Mouse (Mus musculus): Measurements from ENCODE around the gene Cbfa2t3. TPM values are rescaled to one million over a fixed set of nuclear protein-coding genes. Genes with fewer than 3 reads are reported as not detected.
"Not testable (repeated sequence)": the region's sequence is repeated elsewhere in the genome, so short reads cannot be mapped to it uniquely, and the experiment has no call there.

The Cbfa2t3 gene
- polyA plus RNA-seq, 1 experiment from 2014 or later: 15.0 TPM

DNA sequence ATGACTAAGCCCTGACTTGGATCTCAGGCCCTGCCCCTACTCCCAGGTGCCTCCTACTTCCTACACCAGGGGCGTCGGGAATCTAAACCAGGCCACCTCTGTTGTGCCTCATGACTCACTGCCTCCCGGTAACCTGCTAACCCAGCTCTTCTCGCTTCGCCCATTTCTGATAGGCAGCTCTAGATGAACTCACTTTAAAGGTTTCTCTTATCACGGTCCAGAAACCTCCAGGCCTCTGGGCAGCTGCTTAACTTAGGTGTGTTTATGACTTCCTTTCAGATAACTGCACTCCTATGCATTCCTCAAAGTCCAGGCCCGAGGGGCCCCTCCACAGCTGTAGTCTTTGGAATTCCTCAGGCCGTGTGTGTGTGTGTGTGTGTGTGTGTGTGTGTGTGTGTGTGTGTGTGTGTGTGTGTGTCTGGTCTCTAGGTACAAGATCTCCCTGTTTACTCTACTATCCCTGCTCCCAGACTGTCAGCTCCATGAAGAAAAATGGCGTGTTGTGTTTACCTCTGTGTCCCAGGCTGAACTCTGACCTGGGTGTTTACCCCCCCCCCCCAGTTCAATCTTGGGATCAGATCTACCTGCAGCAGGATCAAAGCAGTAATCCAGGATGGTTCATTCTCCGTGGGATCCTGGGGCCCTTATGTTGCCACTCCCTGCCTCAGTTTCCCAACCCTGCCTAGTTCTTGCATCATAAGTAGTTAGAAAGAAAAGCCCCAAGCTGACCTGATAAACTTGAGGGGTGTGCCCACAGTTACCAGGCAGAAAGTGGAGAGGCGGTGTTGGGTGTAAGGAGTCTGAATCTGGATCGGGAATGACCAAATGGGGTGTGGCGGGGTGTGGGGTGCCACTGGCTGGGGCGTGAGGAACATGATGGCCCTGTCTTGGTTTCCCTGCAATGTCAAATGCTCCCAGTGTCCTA is 62.8 kb downstream of the Cbfa2t3 start:
- no peak overlapping the region for H3K9ac ChIP-seq (replicated peaks; ENCODE audit: low read depth)
- no peak for TF ChIP-seq CTCF (IDR thresholded peaks at IDR 0.05)
- TF ChIP-seq EP300 (IDR thresholded peaks at IDR 0.05): peak; percentile 65
- H3K9me3 ChIP-seq (ENCODE audit: low read length): no peaks in the 10 kb centered on the region
- H3K4me2 ChIP-seq (replicated peaks; ENCODE audit: low read depth, low read length): no peak overlapping the region
- H3K4me1 ChIP-seq (ENCODE audit: insufficient read depth, low read depth, low read length): peaks cover 12% of the 10 kb centered on the region; the same call in 1 of the 2 replicates
- peak; percentile 68 for DNase-seq (ENCODE audit: low spot score)
- no peak overlapping the region for H3K4me3 ChIP-seq (ENCODE audit: low read depth, low read length)
- peak overlapping the region; percentile 26 for H3K27ac ChIP-seq (ENCODE audit: low read length)
- peak; percentile 74 for ATAC-seq
- H3K27me3 ChIP-seq (replicated peaks; ENCODE audit: insufficient read depth, low read length): no peaks in the 10 kb centered on the region
- WGBS: 42% methylated on average over 14 of the region's 14 CpGs
- H3K36me3 ChIP-seq (ENCODE audit: insufficient read depth, low read length): peaks cover 12% of the 10 kb centered on the region; the same call in 1 of the 2 replicates

DNA sequence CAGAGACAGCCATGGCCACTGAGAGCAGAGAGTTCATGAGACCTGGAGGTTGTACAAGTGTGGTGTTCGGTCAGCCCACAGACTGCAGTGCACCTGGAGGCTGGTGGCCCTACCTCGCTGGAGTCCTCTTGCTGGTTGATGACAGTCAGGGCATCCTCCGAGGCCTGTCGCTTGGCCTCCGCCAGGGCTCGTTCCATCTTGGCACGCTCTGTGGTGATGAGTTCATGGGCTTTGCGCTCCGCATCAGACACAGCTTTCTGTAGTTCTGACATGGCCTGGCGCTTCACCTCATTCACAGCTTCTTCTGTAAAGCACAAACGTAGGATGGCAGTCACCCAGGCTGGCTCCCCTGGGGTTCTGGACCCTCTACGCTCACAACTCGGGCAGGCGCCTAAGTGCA is 65.7 kb downstream of the Cbfa2t3 start:
- Histone ChIP-seq H3K4me2 (replicated peaks; ENCODE audit: low read depth, low read length) (no peak overlapping the region), H3K27me3 (replicated peaks; ENCODE audit: insufficient read depth, low read length) (no peaks in the 10 kb centered on the region), H3K27ac (ENCODE audit: low read length) (no peak overlapping the region), H3K9me3 (ENCODE audit: low read length) (no peaks in the 10 kb centered on the region), H3K4me3 (ENCODE audit: low read depth, low read length) (no peak overlapping the region), H3K4me1 (ENCODE audit: insufficient read depth, low read depth, low read length) (no peaks in the 10 kb centered on the region), H3K36me3 (ENCODE audit: insufficient read depth, low read length) (peaks cover 12% of the 10 kb centered on the region; the same call in 1 of the 2 replicates), H3K9ac (replicated peaks; ENCODE audit: low read depth) (no peak overlapping the region)
- WGBS: 89% methylated on average over 14 of the region's 14 CpGs
- ATAC-seq: no peak
- no peak for DNase-seq (ENCODE audit: low spot score)
- TF ChIP-seq CTCF (IDR thresholded peaks at IDR 0.05) (no peak), EP300 (IDR thresholded peaks at IDR 0.05) (no peak)

DNA sequence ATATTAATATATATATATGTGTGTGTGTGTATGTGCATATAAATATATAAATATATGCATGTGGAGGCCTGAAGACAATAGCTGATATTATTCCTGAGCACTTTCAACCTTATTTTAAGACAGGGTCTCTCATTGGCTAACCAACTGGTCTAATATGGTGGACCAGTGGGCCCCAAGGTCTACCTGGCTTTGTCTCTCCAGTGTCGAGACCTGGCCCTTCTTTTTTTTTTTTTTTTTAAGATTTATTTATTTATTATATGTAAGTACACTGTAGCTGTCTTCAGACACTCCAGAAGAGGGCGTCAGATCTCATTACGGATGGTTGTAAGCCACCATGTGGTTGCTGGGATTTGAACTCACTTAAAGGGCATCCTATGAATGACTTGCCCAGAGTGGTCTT is 66.8 kb downstream of the Cbfa2t3 start:
- peaks cover 12% of the 10 kb centered on the region; the same call in 1 of the 2 replicates for H3K36me3 ChIP-seq (ENCODE audit: insufficient read depth, low read length)
- ATAC-seq; H3K4me3 ChIP-seq (ENCODE audit: low read depth, low read length); H3K4me2 ChIP-seq (replicated peaks; ENCODE audit: low read depth, low read length); H3K27me3 ChIP-seq (replicated peaks; ENCODE audit: insufficient read depth, low read length); H3K9ac ChIP-seq (replicated peaks; ENCODE audit: low read depth); H3K4me1 ChIP-seq (ENCODE audit: insufficient read depth, low read depth, low read length); H3K9me3 ChIP-seq (ENCODE audit: low read length); DNase-seq (ENCODE audit: low spot score); H3K27ac ChIP-seq (ENCODE audit: low read length): not testable (repeated sequence)
- 71% methylated on average over 3 of the region's 3 CpGs for WGBS

DNA sequence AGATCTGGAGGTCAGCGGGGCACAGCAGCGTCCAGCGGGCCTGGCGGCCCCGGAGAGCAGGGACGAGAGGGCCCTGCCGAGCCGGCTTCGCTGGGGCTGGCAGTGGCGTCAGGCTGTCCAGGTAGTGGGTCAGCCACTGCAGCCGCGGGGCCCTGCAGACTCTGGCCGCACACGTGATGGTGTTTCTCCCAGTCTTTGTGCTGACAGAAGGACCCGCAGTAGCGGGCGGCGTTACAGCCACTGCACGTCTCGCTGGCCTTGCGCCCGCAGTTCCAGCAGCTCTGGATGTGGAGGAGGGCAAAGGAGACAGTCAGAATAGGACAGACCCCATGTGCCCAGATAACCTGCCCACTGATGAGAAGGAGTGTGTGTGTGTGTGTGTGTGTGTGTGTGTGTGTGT is 68.2 kb downstream of the Cbfa2t3 start:
- WGBS: 50% methylated on average over 22 of the region's 22 CpGs
- Histone ChIP-seq H3K9me3 (ENCODE audit: low read length) (no peaks in the 10 kb centered on the region), H3K9ac (replicated peaks; ENCODE audit: low read depth) (no peak overlapping the region), H3K4me2 (replicated peaks; ENCODE audit: low read depth, low read length) (no peak overlapping the region), H3K4me3 (ENCODE audit: low read depth, low read length) (no peak overlapping the region), H3K36me3 (ENCODE audit: insufficient read depth, low read length) (peaks cover 12% of the 10 kb centered on the region; the same call in 1 of the 2 replicates), H3K27ac (ENCODE audit: low read length) (no peak overlapping the region), H3K4me1 (ENCODE audit: insufficient read depth, low read depth, low read length) (no peaks in the 10 kb centered on the region), H3K27me3 (replicated peaks; ENCODE audit: insufficient read depth, low read length) (no peaks in the 10 kb centered on the region)
- peak; percentile 43 for ATAC-seq
- TF ChIP-seq CTCF (IDR thresholded peaks at IDR 0.05) (no peak), EP300 (IDR thresholded peaks at IDR 0.05) (no peak)
- no peak for DNase-seq (ENCODE audit: low spot score)

DNA sequence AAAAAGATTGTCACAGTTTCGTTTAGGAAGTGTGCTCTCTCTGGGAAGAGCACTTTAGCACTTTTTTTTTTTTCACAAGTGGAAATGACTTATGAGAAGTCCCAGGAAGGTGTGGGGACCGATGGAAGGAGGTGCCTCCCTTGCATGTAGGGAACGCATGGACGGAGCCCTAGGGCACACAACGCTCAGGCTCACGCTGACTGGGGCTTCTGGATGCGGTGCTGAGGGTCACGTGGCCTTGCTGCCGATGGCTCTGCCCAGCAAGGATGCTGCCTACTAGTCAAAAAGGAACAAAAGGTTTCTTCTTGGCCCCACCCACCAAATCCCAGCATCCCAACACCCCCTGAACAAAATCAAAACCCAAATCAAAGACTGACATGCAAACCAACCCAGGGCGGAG is 69.5 kb downstream of the Cbfa2t3 start:
- DNase-seq (ENCODE audit: low spot score) (no peak), ATAC-seq (no peak)
- Histone ChIP-seq H3K4me1 (ENCODE audit: insufficient read depth, low read depth, low read length) (no peaks in the 10 kb centered on the region), H3K9ac (replicated peaks; ENCODE audit: low read depth) (no peak overlapping the region), H3K27me3 (replicated peaks; ENCODE audit: insufficient read depth, low read length) (no peaks in the 10 kb centered on the region), H3K27ac (ENCODE audit: low read length) (no peak overlapping the region), H3K36me3 (ENCODE audit: insufficient read depth, low read length) (peaks cover 12% of the 10 kb centered on the region; the same call in 1 of the 2 replicates), H3K4me3 (ENCODE audit: low read depth, low read length) (no peak overlapping the region), H3K9me3 (ENCODE audit: low read length) (no peaks in the 10 kb centered on the region), H3K4me2 (replicated peaks; ENCODE audit: low read depth, low read length) (no peak overlapping the region)
- TF ChIP-seq CTCF (IDR thresholded peaks at IDR 0.05) (no peak), EP300 (IDR thresholded peaks at IDR 0.05) (no peak)
- WGBS: 55% methylated on average over 10 of the region's 10 CpGs

DNA sequence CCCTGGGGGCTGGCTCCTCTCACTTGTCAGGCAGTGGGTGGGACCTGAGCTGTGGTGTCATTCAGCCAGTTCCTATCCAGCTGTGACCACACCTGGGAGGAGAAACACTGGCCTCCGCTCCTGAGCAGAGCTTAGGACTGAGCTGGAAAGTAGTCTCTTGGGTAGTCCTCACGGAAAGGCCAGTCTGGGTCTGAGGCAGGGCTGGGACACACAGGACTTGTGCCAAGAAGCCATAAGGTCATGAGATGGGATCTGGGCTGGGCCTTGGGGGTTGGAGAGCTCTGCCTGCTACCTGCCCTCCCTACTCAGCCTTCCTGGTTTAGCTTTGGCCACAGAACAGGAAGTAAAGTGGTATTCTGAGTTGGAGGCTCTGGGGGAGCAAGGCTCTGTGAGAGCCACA is 72.0 kb downstream of the Cbfa2t3 start:
- Histone ChIP-seq H3K4me1 (ENCODE audit: insufficient read depth, low read depth, low read length) (no peaks in the 10 kb centered on the region), H3K4me3 (ENCODE audit: low read depth, low read length) (no peak overlapping the region), H3K27me3 (replicated peaks; ENCODE audit: insufficient read depth, low read length) (no peaks in the 10 kb centered on the region), H3K4me2 (replicated peaks; ENCODE audit: low read depth, low read length) (no peak overlapping the region), H3K27ac (ENCODE audit: low read length) (no peak overlapping the region), H3K9me3 (ENCODE audit: low read length) (no peaks in the 10 kb centered on the region), H3K36me3 (ENCODE audit: insufficient read depth, low read length) (no peaks in the 10 kb centered on the region), H3K9ac (replicated peaks; ENCODE audit: low read depth) (no peak overlapping the region)
- TF ChIP-seq EP300 (IDR thresholded peaks at IDR 0.05) (no peak), CTCF (IDR thresholded peaks at IDR 0.05) (no peak)
- 77% methylated on average over 2 of the region's 2 CpGs for WGBS
- DNase-seq (ENCODE audit: low spot score) (no peak), ATAC-seq (no peak)

Measured in lung, postnatal 0 days (tissue).